Mouse (Mus musculus) kidney, postnatal 10 days (tissue): Measurements from ENCODE around the gene Anapc4.

Experiments used
- DNase-seq: peaks from one replicate; pipeline ENCODE4 v3.0.0; 2021; ENCODE audit warnings: mixed read lengths

Gene Anapc4

DNA sequence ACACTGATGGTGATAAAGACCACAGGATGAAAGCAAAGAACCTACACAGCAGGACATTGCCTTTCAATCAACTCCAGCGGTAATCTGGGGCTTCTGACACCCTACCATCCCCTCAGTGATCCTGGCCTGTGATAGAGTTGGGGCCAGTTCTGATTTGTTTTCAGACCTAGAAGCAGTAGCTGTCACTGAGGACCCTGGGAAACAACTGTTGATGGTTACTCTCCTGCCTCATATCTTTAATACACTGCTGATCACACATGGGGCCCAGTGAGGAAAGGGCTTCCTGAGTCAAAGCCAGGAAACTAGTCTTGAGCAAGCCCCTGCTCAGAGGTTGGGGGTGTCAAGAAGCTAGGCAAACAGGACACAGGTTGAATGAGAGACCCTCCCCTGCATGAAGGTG lies 37.6 kb downstream of the Anapc4 start:
- no peak for DNase-seq

DNA sequence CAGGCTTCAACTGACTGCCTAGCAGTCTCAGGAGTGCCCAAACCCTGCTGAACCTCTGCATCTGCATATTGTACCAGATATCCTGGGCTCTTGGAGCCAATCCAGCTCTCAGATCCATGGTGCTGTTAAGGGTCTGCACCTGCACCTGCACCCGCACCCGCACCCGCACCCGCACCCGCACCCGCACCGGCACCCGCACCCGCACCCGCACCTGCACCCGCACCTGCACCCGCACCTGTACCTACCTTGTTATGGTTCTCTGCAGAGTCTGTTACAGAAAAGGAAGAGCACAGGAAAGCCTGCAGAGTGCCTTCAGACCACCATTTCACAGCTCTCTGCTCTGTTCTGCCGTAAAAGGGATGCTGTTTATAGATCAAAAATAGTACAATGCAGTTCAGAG lies 38.2 kb downstream of the Anapc4 start:
- no peak for DNase-seq

DNA sequence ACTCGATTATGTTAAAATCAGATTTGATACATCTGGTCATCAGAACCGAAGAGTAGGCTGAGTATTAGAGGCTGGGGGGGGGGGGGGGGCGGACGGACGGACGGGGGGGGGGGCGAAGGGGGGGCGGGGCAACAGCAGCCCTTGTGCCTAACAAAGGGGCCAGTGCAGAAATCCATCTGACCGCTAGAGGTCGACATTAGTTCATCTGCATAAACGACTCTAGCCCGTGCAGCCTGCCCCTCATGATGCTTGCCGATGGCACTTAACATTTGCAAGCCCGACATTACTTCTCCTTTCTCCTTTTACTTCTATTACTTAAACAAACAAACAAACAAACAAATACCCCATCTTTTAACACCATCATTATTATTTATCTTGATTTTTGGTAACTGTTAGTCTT lies 45.0 kb downstream of the Anapc4 start:
- DNase-seq = peak; percentile 86

DNA sequence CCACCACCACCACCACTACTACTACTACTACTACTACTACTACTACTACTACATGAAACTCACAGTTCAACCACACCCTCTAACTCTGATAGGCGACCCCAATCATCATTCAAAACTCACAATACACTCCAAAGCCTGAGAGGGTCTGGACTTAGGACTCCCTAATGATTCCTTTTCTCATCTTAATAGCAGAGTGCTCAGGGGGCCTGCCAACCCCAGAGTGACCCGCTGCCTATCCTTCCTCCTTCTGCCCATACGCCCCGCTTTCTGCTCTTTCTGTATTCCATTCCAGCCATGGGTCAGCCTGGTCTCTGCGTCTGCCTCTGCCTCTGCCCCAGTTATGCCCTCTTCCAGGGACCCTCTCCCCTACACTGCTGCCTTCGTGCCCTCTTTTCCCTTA lies 46.1 kb downstream of the Anapc4 start:
- no peak for DNase-seq

DNA sequence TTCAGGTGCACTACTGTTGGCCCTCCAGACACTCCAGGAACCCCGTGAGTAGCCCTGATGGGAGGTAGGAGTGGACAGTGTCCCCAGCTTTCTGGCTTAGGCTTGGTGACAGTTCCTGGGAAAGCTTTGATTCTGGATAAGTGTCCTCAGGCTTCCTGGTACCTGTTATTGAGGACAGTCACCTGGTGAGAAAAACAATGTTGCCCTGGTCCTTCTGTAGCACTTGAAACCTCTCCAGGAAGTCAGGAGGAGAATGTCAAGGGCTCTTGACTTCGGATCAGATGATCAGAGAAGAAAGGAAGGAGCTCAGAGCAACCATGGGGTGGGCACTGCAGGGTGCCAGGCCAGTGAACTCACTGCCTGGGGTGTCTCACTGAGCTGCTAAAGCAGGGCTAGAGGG lies 48.6 kb downstream of the Anapc4 start:
- no peak for DNase-seq

DNA sequence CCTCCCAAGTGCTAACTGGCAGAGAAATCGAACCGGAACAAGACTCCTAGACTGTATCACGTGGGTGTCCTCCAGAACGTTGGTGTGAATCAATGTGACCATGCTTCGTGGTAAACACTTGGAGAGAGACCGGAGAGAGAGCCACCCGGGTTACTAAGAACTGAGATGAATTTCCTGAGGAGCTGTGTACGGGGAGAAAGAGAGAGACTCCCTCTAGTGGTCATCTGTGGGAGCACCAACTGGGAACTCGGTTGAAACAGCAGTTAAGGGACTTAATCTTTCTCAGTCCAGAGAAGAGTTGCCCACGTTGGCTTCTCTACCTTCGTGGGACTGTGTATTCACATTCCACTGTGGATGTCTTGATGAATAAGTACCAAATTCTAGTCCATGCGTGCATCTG lies 53.3 kb downstream of the Anapc4 start:
- DNase-seq = peak; percentile 74

DNA sequence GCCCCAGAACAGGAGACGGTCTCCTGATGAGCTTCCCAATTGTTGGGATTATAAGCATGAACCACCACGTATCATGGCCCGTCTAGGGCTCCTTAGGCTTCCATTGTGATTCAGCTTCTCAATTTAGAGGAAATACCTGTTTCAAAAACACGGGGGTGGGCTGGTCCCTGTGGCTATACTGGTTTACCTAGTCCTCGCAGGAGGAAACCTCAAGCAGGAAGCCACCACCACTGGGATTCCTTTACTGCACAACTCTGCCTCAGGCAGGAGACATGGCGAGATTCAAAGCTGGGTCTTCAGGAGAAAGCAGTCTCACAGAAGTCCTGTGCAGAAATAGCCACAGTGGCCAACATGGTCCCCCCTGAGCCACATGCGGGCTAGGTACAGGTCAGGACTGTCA lies 56.1 kb downstream of the Anapc4 start:
- no peak for DNase-seq

DNA sequence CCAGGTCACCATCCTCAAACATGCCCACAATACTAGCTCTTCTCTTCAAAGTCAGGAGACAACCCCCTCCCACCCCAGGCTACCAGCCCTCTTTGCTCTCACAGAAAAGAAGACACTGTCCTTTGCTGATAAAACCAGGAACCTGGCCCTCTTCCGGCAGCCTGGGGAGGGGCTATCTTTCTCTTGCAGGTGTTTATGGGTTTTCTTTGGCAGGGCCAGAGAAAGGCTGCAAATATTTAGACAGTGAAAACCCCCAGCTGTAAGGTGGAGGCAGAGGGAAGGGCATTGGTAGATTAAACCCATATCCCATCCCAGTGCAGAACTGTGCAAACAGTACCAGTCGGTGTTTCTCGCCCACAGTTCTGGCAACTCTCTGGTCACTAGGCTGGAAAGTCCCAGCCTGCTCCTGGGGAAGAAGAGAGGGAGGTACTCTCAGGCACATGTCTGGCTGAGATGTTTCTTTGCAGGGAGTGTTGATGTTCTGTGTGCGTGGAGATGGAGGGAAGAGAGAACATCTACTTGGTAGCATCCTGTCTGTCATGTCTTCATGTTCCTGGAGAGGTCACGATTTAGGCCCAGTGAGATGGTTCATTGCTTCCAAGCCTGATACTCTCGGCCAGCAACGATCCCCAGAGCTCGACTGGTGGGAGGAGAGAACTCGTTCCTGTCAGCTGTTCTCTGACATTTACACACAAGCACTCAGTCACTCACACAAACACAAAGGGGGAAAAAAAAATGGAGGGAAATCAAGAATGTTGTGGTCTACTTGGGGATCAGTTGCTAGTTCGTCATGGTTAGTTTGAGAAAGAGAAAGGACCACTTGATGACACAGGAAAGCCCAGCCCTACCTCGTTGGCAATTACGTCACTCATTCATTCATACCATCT lies 58.4 kb downstream of the Anapc4 start:
- no peak for DNase-seq

DNA sequence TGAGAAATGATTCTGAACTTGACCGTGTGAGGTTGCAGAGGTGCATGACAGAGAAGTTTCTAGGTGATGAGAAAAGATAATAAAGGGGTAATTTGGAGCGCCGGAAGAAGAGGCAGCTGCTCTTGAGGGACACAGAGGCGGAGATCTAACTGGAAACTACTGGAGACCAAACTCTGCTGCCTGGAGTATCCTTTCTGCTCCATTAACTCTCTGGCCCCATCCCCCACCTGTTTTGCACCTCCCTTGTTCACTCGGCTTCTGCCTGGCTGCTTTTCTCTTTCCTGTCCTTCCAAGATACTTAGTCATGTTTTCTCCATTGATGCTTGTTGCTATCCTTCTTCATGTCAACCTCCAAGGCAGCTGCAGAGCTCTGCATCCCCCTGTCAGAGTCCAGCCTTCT lies 60.1 kb downstream of the Anapc4 start:
- no peak for DNase-seq

DNA sequence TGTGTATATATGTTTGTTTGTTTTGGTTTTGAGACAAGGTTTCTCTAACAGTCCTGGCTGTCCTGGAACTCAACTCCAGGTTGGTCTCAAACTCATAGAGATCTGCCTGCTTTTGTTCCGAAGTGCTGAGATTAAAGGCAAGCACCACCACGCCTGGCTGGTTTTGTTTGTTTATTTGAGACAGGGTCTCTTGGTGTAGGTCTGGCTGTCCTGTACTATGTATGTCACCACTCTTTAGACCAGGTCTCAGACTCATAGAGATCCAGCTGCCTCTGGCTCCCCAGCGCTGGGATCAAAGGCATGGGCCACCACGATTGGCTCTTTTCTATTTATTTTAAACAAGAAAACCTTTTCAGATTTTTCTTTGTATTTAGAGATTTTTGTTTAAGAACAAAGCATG lies 70.4 kb downstream of the Anapc4 start:
- no peak for DNase-seq

DNA sequence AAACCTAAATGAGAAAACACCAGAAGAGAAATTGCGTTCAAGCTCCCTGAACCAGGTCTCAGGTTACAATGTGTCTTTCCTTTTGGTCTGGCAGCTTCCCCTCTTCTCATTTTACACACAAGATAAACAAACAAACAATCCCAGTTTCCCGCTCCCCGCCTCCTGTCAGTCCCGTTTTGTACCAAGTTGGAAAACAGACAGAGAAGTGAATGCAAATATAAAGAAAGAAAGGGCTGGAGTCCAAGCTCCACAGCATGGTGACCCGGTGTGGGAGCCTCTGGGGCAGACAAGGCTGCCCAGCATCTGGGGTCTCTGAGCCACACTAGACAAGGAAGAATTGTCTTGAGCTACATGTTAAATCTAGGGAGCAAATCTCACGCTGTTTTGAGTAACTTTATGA lies 70.9 kb downstream of the Anapc4 start:
- DNase-seq = no peak

DNA sequence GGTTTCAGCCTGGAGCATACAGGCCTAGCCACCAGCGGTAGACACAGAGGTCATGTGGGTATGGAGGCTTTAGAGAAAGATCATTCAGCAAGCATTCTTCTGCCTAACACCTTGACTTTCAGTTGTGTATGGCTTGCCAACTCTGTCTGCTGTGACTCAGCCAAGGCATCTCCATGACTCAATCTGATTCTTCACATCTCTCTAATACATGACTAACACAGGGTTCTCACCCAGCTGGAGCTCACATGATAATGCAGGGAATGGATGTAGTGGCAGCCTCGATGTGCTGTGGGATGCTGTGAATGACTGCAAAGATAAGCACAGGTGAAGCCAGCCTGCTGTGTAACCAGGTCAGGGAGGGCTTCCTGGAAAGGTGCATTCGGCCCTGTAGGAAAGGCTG lies 74.4 kb downstream of the Anapc4 start:
- DNase-seq = no peak

DNA sequence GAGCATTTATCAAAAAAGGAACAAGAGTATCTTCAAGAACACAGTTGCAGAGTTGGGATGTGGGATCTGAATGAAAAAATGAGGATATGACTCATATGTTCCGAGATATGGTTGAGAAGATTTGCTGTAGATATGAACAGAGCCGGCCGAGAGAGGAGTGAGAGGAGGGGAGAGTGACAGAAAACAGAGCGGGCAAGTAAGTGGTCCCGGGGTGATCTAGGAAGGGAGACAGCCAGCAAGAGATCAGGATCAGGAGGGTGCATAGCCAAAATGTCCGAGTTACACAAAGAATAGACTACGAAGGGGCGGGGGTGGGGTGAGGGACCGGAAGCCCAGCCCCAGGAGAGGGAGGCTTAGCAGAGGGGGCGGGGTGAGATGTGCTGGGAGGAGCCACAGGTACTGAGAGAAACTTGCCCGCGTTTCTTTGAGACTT lies 76.4 kb downstream of the Anapc4 start:
- peak; percentile 16 for DNase-seq

DNA sequence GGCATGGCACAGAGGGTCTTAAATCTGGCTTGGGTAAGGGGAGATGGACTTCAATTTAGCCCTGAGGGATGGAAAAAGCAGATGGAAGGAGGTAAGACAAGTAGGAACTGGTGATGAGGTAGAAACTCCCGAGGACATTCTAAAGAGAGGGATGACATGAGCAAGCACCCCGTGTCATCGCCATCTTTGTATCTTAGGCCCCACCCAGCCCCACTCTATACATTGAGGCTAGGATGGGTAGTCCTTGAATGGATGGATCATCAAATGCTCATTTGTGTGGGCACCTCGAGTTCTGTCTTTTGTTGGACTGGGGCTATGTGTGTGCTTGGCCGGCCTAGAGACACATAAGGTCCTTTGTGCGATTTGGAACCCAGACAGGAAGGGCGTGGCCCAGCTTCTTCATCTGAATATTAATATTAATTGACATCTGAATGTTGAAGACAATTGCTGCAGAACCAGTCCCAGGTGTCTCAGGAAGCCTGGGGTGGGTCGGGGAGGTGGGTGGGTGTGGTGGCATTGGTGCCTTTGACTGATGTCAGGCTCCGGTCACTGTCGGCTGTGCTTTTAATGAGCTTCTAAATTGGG lies 77.6 kb downstream of the Anapc4 start:
- DNase-seq = no peak

DNA sequence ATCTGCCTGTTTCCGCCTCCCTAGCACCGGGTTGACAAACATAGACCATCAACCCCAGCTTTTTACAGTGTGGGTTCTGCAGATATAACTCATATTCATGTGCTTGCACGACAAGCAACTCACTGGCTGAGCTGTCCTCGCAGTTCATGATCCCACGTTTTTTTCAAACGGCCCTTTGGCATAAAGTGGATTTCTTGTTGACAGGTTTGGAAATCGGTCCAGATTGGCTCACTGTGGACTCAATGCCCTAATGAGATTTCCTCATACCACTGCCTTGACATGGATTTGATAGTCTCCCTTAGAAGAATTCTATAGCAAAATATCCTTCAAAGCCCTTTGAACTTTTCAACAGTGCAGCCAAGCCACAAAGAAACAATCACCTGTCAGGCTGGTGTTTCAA lies 79.9 kb downstream of the Anapc4 start:
- no peak for DNase-seq

DNA sequence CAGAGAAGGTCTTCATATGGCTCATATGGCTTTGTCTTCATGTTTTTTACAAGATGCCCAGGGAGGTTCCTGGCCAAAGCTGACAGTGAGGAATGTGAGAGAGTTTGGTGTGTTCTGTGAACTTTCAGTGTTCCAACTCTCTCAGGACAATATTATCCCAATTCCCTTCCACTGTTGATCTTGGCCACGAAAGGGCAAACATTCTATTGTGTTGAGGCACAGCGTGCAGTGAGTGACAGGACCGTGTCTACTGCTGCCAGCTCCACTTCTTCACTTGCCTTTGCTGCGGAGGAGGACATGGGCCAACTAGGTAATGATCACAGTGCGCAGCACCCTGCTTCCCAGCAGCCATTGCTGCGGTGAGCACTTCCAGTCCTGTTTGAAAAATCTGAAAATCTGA lies 82.4 kb downstream of the Anapc4 start:
- DNase-seq = no peak
